Mouse (Mus musculus): ENCODE data around the gene Arhgef1.
A peak's percentile ranks its signal among the peaks of the same experiment; 100 is the strongest.

The Arhgef1 gene

GRCm38 (mm10) chr7:24931651-24932050 is 28.9 kb downstream of the Arhgef1 start:
- DNase-seq (ENCODE audit: extremely low read depth, low read depth, low spot score) = no peak

- DNase-seq (ENCODE audit: extremely low read depth, low read depth, low spot score) = no peak
Measured at GRCm38 (mm10) chr7:24943641-24944040, 40.9 kb downstream of the Arhgef1 start.

GRCm38 (mm10) chr7:24944257-24944950 is 41.7 kb downstream of the Arhgef1 start, which contains the start of gene Gm4881:
TSS of gene Gm4881 (minus strand) at chr7:24944494.
- DNase-seq (ENCODE audit: extremely low read depth, low read depth, low spot score) = no peak

- DNase-seq (ENCODE audit: extremely low read depth, low read depth, low spot score) = no peak
Measured at GRCm38 (mm10) chr7:24947316-24948048, 44.8 kb downstream of the Arhgef1 start.

- DNase-seq (ENCODE audit: extremely low read depth, low read depth, low spot score) = no peak
Measured at GRCm38 (mm10) chr7:24948774-24949173, 46.1 kb downstream of the Arhgef1 start.

- DNase-seq (ENCODE audit: extremely low read depth, low read depth, low spot score) = no peak
Measured at GRCm38 (mm10) chr7:24949958-24950623, 47.4 kb downstream of the Arhgef1 start.

- DNase-seq (ENCODE audit: extremely low read depth, low read depth, low spot score) = no peak
Measured at GRCm38 (mm10) chr7:24953966-24954365, 51.3 kb downstream of the Arhgef1 start.

- no peak for DNase-seq (ENCODE audit: extremely low read depth, low read depth, low spot score)
Measured at GRCm38 (mm10) chr7:24954450-24954849, 51.7 kb downstream of the Arhgef1 start.

GRCm38 (mm10) chr7:24955226-24955625 is 52.5 kb downstream of the Arhgef1 start:
- no peak for DNase-seq (ENCODE audit: extremely low read depth, low read depth, low spot score)

- DNase-seq (ENCODE audit: extremely low read depth, low read depth, low spot score) = no peak
Measured at GRCm38 (mm10) chr7:24964288-24964687, 61.6 kb downstream of the Arhgef1 start.

- no peak for DNase-seq (ENCODE audit: extremely low read depth, low read depth, low spot score)
Measured at GRCm38 (mm10) chr7:24964897-24965535, 62.3 kb downstream of the Arhgef1 start.

GRCm38 (mm10) chr7:24967966-24968365 is 65.3 kb downstream of the Arhgef1 start:
- no peak for DNase-seq (ENCODE audit: extremely low read depth, low read depth, low spot score)

GRCm38 (mm10) chr7:24968463-24968862 is 65.8 kb downstream of the Arhgef1 start:
- DNase-seq (ENCODE audit: extremely low read depth, low read depth, low spot score) = no peak

GRCm38 (mm10) chr7:24969805-24970204 is 67.1 kb downstream of the Arhgef1 start:
- DNase-seq (ENCODE audit: extremely low read depth, low read depth, low spot score) = no peak

GRCm38 (mm10) chr7:24970341-24970740 is 67.6 kb downstream of the Arhgef1 start:
- DNase-seq (ENCODE audit: extremely low read depth, low read depth, low spot score) = no peak

- DNase-seq (ENCODE audit: extremely low read depth, low read depth, low spot score) = no peak
Measured at GRCm38 (mm10) chr7:24971261-24971971, 68.7 kb downstream of the Arhgef1 start.

- DNase-seq (ENCODE audit: extremely low read depth, low read depth, low spot score) = peak; percentile 76
Measured at GRCm38 (mm10) chr7:24971972-24972893, 69.5 kb downstream of the Arhgef1 start, which contains the start of gene Rabac1. TSS of gene Rabac1 (minus strand) at chr7:24972754.

- no peak for DNase-seq (ENCODE audit: extremely low read depth, low read depth, low spot score)
Measured at GRCm38 (mm10) chr7:24973208-24973607, 70.5 kb downstream of the Arhgef1 start.

- DNase-seq (ENCODE audit: extremely low read depth, low read depth, low spot score) = no peak
Measured at GRCm38 (mm10) chr7:24973902-24974301, 71.2 kb downstream of the Arhgef1 start.

Data from fat pad, adult 2 months (tissue).